Mouse (Mus musculus) v-Abl transformed pro-B cells (cell line): ENCODE results near the gene Mcf2l.

Source experiments
- in situ Hi-C, 2 experiments: fragments of 400-800 bp; cut with MboI; formaldehyde crosslinking; loops; one replicate each; pipeline ENCODE4 v1.15.1; 2025; ENCODE audit not compliant: unreplicated experiment in 2 of 2

The Mcf2l gene

GRCm38 (mm10) chr8:12983681-12984467 lies 110.3 kb downstream of the Mcf2l start:
- in situ Hi-C loops: no loop called here

GRCm38 (mm10) chr8:12984601-12985243 lies 111.1 kb downstream of the Mcf2l start:
- in situ Hi-C loops: loop anchor here in 1 of 2 experiments (5.0 kb wide), 1 partner anchor 278 kb away; no protein-coding TSS in a partner anchor

DNA sequence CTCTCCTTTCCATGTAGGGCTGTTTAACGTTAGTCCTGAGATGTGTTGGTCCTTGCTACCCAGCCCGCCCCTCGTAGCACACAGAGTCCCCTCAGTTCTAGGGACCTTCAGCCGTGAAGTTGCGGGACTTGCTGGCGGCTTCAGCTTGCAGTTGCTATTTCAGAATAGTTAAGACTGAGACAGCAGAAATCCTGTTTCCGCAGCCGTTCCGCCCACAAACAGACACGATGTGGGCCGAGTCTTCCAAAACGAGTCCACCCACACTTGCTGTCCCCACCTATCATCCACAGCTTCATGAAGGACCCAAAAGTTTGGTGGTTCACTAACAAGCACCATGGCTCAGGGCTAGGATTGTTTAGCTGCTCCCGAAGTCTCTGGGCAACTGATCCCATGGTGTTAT lies 111.7 kb downstream of the Mcf2l start:
- in situ Hi-C loops: loop anchor here in 1 of 2 experiments (5.0 kb wide), 1 partner anchor 277 kb away; no protein-coding TSS in a partner anchor

DNA sequence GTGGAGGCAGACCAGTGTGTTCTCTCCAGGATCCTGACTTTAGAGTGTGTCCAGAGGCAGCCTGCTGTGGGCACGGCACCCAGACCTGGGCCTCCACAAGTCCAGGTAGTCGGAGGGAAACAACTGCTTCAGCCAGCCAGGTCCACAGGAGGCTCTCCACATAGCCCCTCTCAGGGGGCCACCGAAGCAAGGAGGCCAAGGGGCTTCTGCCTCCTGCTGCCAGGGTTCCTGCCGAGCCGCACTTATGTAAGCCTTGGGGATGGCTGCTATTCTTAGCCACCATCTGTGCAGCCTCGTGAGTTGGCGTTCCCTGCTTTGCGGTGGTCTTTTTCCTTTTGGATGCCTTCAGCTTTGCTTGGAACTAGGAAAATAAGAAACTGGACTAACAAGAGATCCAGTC lies 114.0 kb downstream of the Mcf2l start:
- in situ Hi-C loops: loop anchor here in 1 of 2 experiments (5.0 kb wide), 1 partner anchor 275 kb away; no protein-coding TSS in a partner anchor

DNA sequence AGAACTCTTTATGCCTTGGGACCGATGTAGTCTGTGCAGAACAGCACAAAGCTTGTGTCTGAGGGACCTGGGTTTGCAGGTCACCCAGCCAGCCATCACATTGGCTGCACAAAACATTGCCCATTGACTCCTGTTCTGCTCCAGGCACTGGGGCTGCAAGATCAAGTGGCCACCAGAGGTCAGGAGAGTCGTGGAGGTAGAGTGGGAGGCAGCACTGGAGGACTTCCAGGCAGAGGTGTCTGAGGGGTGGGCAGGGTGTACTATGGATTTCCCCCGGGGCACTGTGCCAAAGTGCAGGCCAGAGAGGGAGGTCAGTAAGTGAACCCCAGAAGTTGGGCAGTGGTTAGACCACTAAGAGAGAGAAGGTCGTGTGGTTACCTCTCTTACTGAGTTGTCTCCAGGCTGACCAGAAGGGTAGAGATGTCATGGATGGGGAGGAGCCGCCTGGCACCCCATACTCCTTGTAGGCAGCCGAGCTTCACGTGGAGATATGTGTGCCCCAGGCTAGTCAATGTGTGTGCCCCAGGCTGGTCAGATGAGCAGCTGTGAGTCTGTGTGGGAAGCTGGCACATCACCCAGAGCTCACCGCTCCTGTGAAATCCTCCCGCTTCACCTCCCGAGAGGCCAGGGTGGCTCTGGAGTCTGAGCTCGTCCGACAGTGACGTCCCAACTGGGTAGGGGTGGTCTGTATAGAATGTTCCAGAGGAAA lies 115.3 kb downstream of the Mcf2l start:
- in situ Hi-C loops: loop anchor here in 1 of 2 experiments (5.0 kb wide), 1 partner anchor 273 kb away; no protein-coding TSS in a partner anchor

DNA sequence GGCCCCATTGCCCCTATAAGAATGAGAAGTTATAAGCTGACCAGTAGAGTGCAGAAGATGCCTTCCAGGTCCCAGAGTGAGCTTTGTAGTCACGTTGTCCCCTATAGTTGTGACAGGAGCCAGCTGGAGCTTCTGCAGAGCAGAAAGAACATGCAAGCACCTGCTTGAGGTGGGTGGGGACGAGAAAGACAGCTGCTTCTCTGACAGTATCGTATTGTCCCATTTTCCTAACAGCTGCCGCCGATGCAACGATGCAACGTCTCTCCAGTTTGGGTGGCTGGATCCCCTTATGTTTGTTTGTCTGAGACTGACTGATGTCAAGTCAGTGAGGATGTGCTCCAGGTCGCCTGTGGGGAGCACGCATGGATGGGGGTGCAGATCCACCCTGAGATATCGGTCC lies 117.8 kb downstream of the Mcf2l start:
- in situ Hi-C loops: no loop called here

GRCm38 (mm10) chr8:12994468-12994867 lies 120.9 kb downstream of the Mcf2l start:
- in situ Hi-C loops: no loop called here

- in situ Hi-C loops: no loop called here
Measured at GRCm38 (mm10) chr8:12995481-12995880, 121.9 kb downstream of the Mcf2l start.

- in situ Hi-C loops: no loop called here
Measured at GRCm38 (mm10) chr8:12996831-12997275, 123.2 kb downstream of the Mcf2l start.

GRCm38 (mm10) chr8:12998331-12998730 lies 124.7 kb downstream of the Mcf2l start:
- in situ Hi-C loops: no loop called here

DNA sequence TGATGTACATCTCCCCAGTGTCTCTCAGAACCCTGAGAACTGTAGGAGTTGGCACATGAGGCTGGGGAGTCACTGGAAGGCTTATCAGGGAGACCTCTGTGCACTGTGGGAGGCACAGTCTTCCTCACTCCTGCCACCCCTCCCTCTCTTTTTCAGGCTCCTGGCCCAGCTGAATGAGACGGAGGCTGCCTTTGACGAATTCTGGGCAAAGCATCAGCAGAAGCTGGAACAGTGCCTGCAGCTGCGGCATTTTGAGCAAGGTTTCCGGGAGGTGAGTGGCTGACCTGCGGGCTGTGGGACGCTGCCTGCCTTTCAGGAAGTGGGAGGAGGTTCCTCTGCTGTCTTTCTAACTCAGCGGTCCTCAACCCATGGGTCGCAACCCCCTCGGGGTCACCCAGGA lies 126.2 kb downstream of the Mcf2l start:
- in situ Hi-C loops: no loop called here

DNA sequence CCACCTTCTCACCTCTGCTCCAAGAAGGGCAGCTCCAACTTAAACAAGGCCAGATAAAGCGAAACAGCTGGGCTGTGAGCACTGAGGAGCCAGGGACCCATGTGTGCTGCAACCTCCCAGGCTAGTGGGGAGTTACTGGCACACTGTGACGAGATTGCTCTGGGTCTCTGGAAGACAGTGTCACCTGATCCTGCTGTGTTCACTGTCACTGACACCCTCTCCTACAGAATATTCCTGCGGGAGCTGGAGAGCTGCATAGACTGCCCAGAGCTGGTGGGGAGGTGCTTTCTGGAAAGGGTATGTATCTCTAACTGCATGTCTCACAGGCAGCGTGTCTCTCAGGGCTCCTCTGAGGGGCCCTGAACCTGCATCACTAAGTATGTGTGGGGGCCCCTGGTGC lies 133.9 kb downstream of the Mcf2l start:
- in situ Hi-C loops: no loop called here

GRCm38 (mm10) chr8:13010313-13010712 lies 136.7 kb downstream of the Mcf2l start:
- in situ Hi-C loops: no loop called here

GRCm38 (mm10) chr8:13019560-13019959 lies 146.0 kb downstream of the Mcf2l start:
- in situ Hi-C loops: no loop called here

- in situ Hi-C loops: no loop called here
Measured at GRCm38 (mm10) chr8:13021830-13022229, 148.2 kb downstream of the Mcf2l start.

GRCm38 (mm10) chr8:13025487-13026224 lies 152.1 kb downstream of the Mcf2l start, which contains the start of gene F7:
F7 (plus strand) TSS chr8:13026034.
- in situ Hi-C loops: no loop called here

GRCm38 (mm10) chr8:13027615-13028014 lies 154.0 kb downstream of the Mcf2l start:
- in situ Hi-C loops: no loop called here

GRCm38 (mm10) chr8:13028482-13028881 lies 154.9 kb downstream of the Mcf2l start:
- in situ Hi-C loops: no loop called here

- in situ Hi-C loops: no loop called here
Measured at GRCm38 (mm10) chr8:13036346-13036812, 162.8 kb downstream of the Mcf2l start.

DNA sequence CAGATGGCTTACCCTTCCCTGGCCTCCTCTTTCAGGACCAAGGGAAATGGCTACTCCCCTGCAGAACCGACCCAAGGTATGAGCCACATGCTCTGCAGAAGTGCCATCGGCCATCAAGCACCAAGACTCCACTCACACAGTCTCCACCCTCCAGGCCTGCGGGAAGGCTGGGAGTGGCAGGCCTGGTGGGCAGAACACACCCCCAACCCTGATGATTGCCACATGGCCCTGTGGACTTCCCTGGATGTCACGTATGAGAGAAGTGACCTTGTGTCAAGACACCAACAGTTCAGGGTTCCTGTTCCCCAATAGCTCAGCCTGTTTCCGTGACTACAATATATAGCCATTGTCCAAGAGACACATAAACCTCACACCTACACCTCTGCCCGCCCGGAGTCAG lies 163.4 kb downstream of the Mcf2l start, which contains the start of gene F10:
F10 (plus strand) TSS at position 294 of the 400 bp plus-strand sequence.
- in situ Hi-C loops: no loop called here
